Mouse (Mus musculus): Measurements from ENCODE around the gene Plau.

DNA sequence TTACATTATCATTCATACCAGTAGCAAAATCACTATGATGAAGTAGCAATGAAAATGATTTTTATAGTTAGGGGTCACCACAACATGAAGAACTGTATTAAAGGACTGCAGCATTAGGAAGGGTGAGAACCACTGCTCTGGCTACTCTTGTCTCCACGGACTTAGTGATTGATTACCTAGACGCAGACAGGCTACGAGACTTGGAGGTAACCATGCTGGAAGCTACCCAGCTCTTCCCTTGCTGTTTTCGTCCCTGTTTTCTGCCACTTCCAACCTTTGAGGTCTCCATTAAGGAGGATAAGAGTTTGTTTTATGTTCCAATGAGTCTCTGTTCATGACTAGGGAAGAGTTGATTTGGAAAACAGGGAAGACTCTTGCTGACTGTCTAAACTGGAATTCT is 27.7 kb downstream of the Plau start:
- TF ChIP-seq CTCF (IDR thresholded peaks at IDR 0.05), result no peak
- no peak for TF ChIP-seq EP300 (IDR thresholded peaks at IDR 0.05)
